Mouse (Mus musculus) embryo, embryonic 11.5 days (tissue): Measurements from ENCODE around the gene Msi2.

Experiments used
- DNase-seq: peaks from one replicate; pipeline ENCODE4 v3.0.0-alpha.2; 2012; ENCODE audit warnings: low read depth, low spot score

The Msi2 gene

DNA sequence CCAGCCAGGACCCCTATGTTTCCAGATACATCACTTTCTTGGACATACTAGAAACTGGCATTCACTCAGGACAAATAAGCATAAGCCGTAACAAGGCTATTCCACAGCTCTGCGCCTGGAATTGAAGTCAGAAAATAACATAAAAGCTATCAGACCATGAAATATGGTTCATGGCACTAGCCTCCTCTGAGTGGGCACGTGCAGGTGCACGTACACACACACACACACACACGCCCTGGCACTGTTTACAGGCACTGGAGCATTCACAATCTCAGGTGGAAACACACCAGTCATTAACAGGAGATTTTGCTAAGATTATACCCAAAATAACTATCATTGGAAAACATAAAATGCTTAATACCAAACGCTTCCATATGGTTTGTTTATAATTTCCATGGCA, 81.4 kb downstream of the Msi2 start:
- no peak for DNase-seq

DNA sequence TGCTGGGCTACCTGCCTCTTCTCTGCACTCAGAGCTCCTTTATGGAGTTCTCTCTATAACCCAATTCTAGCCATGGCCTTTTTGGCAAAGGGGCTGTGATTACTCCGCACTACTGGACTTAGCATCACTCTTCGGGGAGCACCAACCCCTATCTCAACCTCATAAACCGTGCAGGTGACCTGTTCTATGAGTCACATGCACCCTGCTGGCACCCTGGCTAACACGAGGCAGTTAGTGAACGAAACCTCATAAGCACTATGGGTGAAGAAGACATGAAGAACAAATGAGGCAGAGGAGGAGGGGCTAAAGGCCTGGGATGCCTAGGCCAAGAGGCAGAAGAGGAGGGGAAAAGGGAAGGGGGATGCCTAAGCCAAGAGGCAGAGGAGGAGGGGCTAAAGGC, 82.0 kb downstream of the Msi2 start:
- DNase-seq: no peak

DNA sequence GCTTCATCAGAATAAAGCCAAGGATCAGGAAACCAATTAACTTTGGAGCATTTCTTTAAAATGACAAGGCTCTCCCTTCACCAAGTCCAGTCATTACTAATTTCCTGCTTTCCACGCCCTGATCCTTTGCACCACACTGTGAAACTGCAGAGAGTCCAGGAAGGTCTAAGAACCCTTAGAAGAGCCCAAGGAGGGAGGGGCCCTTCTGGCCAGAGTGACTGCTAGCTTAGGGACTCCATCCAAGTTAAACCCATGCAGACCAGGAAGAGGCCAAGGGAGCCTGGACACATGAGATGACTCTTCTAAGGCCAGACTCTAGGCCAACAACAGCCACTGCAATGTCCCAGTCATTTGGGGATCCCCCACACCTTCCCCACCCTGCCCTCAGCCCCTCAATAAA, 83.7 kb downstream of the Msi2 start:
- no peak for DNase-seq

DNA sequence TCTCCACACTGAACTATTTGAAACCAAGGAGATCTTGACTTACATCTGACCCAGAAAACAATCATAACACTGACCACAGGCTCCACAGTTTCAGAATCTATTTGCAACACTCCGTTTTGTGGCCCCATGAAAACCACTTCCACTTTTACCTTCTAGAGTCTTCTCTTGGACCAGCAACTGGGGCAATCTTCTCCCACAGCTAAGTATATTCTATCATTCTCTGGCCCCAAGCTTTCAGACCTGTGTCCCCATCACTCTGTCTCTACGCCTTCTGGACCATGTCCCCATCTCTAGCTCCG, 86.4 kb downstream of the Msi2 start:
- DNase-seq: no peak

DNA sequence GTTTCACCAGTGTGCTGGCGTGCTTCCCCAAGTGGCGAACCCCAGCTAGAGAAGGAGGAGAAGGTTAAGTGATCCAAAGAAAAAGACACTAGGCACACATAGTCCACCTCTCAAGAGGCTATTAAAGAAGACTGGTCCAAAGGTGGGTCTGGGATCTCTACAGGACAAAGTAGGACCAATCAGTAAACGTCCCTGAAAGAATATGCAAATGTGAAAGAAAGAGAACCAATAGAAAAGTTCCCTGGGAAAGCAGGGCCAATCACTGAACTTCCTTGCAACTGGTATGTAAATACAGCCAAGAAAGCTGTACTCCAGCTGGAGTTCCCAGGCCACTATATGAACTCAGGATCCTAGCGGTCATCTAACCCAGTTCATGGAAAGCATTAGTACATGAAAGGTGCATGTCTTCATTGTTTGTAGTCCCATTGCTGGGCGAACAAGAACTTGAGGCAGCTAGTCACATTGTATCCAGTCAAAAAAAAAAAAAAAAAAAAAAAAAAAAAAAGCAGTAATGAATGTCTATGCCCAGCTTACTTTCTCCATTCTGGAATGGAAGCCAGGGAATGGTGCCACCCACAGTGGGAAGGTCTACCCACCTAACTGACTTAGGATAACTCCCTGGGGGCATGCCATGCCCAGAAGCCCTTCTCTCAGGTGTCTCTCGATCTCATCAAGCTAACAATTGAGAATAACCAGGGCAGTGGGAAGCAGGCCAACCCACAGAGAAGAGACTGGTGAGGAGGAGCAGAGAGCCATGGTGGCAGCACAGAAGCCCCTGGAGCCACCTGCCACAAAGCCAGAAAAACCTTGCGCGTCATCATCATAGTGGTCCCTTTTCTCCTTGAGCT, 87.0 kb downstream of the Msi2 start:
- DNase-seq: no peak

DNA sequence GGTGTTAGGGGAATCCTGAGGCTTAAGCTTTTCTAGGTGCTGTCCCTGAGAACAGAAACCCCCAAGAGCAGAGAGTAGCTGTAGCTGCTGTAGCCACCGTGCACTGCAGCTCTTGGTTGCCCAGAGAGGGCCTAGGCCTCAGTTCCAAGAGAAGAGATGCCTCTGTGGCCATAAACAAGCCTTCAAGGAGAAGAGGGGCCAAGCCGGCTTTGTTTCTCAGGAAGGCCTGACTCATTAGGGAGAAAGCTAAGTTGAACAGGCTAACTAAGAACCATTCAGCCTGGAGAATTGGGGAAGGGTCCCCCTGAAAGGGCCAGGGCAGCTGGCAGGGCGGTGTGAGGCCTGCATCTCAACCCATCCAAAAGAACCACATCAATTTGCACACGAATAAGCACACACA, 88.7 kb downstream of the Msi2 start:
- DNase-seq: no peak

DNA sequence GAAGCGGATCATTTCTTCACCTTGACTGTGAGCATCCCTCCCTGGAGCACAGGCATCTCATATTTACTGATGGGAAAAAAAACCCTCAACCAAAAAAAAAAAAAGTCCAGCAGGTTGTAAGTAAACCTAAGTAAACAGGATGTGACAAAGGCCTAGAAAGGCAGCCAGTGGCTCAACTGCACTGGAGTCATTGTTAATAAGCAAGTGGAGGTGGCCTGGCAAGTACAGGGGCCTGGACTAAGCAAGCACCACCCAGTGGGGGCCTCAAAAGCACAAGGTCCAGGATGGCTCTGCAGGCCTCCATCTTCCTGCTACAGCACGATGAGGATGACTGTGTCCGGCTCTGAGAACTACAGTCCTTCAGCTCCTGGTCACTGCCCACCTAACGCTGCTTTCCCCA, 89.1 kb downstream of the Msi2 start:
- DNase-seq: no peak

DNA sequence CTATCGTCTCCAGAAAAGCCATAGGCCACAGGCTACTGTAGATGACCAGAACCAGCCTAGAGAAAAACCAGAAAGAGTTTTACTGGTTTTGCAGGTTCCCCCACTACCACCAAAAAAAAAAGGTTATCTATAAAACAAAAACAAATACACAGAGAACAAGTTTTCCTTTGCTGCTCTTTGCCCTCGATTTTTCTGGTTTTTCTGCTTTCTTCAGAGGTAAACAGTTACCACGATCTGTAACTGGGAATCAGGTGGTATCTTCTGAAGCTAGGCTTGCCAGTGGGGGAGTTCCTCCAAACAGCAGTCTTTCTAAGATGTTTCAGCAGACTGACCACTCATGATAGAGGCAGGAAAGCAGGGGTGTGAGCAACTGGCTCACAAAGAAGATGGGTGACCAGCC, 89.6 kb downstream of the Msi2 start:
- DNase-seq: no peak

DNA sequence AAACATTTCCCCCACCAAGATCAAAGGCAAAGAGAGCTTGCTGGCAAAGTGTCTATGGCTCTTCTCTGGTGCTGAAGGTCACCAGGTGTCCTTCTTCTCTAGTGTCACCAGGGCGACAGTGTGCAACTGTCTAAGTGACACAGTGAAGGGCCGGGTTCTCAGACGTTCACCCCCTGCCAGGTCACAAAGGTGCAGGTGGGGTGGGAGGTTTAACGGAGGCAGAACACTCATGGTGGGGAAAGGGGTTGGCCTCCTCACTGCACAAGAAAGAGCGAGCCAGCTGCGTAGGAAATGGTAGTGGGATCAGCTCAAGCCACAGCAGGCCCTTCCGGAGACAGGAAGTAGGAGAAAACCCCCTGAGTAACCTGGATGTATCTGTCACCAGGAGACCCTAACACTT, 91.0 kb downstream of the Msi2 start:
- no peak for DNase-seq

DNA sequence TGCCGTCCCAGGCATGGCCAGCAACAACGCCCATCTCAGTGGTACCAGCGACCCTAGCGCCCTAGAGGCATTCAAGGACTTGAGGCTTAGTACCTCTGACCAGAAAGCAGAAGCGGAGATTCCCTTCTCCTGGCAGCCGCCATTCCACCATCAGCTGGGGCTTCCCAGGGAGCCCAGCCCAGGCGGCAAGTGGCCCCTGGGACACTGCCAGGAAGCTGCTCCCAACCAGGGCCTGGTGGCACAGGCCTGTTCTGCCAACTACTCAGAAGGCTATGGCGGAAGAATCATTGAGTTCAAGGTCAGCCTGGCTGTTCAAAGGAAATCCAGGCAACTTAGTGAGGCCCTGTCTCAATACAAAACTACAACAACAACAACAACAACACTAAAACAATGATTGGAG, 91.7 kb downstream of the Msi2 start:
- no peak for DNase-seq

DNA sequence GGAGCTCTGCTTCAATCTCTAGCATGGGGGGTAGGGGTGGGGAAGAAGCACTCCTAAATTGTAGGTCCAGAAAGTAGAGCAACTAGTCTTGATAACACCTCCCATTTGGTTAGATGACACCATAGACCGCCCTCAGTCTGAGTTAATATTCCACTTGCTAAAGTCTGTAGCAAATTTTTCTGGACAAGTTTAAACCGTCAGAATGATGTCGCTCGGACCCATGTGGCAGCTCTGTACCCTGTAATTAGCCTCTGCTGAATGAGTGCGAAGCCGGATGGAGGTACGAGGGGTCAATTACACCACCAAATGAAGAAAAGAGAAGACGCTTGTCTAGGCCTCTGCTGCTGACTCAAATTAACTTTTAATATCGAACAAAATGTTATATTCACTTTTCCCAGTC, 92.3 kb downstream of the Msi2 start:
- no peak for DNase-seq

DNA sequence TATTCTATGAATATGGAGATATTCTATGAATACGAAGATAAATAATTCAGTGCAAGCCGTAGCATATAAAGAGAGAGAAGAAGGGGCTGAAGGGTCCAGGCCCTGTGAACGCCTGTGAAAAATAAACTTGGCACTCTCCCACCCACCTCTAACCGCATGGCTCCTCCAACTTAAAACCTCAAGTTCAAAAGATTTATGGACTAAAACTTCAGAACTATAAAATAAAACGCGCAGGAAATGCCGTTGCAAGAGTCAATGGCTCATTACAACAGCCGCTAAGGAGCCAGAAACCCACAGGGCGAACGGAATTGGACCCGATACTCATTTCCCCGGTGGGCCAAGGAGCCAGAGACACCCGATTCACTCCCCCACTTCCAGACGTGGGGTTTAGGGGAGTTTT, 93.2 kb downstream of the Msi2 start:
- no peak for DNase-seq

DNA sequence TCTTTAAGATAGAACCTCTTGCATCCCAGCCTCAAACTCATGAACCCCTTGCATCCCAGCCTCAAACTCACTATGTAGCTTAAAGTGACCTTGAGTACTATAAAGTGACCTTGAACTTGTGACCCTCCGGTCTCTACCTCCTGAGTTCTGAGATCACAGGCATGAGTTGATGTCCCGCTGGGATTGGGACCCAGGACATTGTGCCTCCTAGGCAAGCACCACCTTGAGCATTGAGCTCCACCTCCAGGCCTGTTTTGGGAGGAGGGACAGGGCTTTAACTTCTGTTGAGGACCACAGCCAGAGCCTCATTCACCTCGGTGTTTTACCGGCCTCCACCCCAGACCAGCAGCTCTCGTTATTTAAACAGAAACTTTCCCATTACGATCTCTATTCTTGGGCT, 93.7 kb downstream of the Msi2 start:
- DNase-seq: no peak

DNA sequence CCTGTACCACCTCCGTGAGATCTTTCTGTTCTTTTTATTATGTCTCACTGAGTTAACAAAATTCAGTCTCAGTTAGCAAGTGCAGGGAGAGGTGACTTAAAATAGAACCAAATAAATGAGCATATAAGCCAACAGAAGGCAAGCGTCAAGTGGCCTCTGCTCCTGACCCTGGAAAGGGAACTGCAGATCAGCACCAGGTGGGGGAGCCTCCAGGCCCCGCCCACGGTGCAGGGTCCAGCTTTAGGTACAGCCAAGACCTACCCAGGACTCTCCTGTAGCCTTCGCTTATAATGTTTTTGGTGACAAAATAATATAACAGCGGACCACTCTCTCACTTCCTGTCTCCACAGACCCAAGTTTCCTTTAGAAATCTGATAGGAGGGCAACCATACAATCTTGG, 94.6 kb downstream of the Msi2 start:
- DNase-seq: no peak

DNA sequence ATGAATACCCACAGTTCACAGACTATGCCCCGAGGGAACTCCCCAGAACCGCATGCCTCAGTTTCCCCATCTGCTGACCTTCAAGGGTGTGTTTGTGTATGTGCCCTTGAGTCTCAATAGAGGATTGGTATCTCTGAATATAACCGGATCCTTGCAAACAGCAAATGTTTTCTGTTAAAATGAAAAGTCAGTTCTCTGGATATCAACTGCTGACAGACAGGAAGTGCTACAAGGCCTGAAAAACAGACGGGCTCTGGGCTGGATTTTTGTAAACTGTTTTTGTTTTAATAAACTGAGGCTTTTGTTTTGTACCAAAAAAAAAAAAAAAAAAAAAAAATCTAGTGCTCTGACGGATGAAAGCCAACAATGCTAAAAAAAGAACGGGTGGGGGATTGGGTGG, 95.8 kb downstream of the Msi2 start:
- DNase-seq: no peak

DNA sequence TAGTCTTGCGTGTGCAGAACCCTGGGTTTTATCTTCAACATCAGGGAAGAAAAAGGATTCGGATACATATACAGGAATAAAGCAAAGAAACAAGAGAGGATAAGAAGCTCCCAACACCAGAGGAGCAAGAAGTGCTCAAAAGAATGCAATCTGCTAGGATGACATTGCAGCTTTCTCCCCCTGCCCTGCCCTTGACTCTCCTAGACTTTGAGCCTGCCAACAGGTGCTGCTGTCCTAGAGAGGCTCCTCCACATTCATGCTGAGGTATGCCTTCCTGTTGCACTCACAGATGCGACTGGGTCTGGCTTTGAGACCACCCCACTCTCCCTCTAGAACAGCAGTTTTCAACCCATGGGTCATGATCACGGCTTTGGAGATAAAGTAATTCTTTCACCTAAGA, 96.5 kb downstream of the Msi2 start:
- no peak for DNase-seq

DNA sequence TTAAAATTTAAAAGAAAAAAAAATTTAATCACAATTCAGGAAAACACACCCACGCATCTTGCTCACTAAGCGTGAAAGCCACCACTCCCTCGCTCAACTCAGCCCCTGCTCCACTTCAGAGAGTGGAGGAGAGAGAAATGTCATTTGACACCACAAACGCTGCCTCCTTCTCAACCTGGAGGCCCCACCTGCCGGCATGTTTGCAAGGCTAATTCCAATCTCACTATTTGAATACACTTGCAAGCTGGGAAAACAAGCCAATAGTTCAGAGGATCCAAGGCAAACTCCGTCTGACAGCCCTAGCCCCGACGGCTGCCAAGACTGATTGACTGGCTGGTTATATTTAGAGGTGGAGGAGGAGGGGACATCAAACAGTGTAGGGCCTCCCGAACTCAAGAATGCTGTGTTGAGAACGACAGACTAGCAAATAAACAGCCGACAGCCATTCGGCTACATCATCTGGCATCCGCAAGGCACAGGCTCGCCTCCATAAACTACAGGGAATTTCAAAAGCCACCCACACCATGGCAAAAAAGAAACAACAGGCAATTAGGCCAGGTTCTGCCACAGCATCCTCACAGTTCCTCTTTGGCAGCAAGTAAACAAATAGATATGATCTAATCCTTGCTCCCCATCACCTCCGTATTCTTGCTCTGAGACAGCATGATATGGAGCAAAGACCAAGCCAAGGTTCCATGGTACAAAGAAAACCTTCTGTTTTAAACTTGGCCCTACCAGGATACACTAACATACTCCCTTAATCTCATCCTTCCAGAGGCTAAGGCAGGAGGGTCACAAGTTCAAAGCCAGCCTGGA, 97.9 kb downstream of the Msi2 start:
- DNase-seq: no peak

DNA sequence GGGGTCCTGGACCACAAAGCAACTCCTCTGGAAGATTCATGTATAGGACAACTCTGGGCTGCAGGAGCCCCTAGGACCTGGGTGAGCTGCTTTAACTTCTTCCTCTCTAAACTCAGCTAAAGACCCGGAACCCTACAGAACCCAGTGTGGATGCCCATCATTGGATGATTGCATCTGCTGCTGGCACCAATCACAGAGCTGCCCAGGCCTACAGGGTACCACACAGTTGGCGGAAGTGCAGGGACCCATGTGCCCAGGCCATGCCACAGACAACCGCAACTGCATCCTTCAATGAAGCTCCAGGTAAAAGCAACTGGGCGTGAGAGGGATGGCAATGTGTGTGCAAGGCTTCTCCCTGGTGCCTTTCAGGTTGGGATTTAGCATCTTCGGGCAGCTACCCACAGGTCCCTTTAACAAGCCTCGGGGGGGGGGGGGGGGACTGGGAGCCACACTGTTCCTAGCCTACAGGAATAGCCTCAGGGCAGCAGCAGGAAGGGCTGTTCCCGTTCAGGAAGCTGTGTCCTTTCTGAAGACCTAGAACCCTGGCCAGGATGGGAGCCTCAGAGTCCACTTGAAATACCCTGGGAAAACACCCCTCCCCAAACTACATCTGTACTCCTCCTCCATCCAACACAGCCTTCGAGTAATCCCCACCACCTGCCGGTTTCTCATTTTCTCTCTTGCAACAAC, 98.7 kb downstream of the Msi2 start:
- DNase-seq: no peak

DNA sequence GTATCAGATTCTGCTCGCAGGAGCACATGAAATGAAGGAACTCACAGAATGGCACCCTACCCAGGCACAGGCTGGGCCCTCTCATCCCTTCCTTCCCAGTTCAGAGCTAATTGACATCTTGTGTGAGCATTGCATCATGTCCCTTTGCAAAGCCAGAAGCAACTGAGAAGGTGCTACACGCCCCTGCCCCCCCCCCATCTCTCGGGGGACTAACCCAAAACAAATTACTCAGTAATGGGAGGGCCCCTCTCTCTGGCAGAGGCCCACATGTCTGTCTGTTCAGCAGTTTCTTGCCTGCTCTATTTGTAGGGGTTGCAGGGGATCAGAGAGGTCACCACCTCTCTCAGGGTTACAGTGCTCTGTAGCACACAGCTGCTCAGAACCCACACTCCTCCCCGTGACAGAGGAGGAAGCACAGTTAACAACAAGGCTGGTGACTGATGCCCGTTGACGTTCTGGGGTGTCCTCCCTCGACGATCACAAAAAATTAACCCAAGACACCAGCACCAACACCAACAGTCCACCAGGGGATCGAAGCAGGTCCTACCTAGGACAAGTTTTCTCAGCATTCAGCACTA, 99.5 kb downstream of the Msi2 start:
- no peak for DNase-seq

DNA sequence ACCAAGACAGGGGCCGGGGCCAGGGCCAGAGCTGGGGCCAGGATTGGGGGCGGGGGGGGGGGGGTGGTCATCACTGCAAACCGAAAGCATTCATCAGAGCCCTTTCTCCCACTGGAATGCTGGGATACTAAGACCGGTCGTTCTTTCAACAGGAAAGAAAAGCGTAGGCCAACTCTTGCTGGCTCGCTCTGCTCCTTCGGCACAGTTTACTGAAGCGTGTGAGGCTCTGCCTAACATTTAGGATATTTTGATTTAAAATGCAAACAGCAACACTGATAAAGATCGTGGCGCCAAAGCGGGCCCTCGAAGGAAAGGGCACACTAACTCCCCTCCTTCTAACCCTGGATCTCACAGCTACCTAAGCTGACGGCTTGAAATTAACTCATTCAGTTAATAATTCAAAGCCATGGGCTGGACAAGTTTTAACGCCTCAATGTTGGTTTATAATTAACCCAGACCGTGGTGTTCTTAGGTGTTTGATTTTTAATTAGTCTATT, 100.3 kb downstream of the Msi2 start:
- DNase-seq: no peak

DNA sequence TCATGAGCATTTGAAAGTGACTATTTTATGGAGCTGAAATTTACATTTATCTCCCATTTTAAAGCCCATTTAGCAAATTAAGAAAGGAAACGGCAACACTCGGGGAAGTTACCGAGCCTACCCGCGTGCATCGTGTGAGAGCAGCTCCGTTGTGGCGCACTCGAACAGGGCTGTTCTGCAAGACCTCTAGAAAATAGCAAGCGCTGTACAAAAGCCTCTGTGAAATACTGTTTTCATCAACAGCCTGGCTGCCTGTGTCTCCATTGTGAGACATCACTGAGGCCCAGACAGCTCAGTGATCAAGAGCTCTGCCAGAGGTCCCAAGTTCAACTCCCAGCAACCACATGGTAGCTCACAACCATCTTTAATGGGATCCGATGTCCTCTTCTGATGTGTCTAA, 100.9 kb downstream of the Msi2 start:
- DNase-seq: no peak
